Mouse (Mus musculus): ENCODE data around the gene Wipf1.

Gene Wipf1

DNA sequence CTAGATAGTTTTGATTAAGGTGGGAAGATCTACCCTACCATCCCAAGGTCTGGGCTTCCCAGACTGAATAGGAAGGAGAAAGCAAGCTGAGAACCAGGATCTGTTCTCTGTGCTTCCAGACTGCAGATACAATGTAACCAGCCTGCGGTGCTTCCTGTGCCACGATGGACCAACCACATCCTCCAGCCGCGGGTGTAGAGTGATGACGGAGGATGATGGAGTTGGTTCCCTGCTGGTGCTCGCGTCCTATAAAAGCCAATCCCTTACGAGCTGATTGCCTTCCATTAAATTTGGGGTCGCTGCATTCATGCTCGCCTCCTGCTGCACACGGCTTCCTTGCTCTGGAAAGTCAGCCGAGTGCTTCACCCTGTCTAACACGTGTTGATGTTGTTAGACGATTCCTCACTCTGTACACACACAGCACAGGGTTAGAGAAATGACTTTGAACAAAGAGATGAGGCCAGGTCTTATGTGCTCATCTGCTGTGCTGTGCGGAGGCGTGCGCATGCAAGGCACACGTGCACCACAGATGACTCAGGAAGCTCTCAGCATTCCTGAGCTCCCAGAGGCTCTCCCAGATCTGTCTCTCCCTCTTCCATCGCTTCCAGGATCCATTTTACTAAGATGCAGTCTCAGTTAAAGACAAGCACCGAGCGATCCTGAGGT is 100.6 kb downstream of the Wipf1 start:
- peak; percentile 63 for DNase-seq (ENCODE audit: low spot score)

DNA sequence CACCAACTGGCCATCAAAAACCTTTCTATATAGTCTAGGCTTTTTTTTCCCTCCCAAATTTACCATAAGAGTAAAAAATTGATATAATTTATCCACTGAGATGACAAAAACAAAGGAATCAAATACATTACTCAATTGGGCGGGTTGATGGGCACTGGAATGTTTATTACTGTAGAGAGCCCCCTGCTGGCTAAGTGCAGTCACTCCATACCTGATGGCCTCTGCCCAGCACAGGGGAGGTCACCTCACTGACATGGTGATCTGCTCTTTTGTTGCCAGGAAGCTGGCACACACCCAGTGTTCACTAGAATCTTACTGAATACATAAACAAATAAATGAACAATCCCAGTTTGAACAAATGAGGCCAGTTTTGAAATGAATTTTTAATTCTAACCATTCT is 102.2 kb downstream of the Wipf1 start:
- no peak for DNase-seq (ENCODE audit: low spot score)

DNA sequence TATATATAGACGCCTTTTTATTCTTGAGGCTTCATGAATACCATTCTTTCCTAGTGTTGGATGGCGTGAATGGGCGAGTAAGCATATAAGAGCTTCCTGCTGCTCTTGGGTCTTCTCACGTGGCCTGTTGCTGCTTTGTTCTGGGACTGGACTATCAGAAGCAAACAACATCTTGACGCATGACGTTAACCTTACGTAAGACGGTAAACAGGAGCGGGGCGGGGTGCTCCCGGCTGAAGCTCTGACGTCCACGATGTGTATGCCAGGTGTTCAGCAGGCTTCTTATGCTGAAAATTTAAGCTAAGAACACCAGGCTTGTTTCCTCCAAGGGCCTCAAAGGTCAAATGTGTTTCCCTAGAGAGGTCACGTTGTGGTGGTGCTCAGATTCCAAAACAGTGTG is 103.7 kb downstream of the Wipf1 start:
- no peak for DNase-seq (ENCODE audit: low spot score)

DNA sequence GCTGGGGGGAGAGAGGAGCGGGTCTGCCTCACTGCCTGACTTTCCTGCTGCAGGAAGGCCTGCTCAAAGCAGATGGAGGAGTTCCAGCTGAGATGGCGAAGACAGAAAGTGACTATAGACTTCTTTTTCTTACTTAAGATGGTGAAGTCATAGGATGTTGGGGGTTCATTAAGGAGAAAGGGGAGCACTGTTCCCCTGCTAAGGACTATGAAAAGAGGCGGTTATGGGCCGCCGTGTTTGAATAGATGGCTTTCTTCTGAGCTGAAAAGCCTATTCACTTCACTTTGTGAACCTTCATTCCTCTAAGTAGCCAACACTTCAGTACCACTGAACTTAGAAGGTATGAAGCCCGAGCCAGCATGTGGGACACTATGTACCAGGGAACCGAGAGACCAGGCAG is 109.8 kb downstream of the Wipf1 start:
- no peak for DNase-seq (ENCODE audit: low spot score)

DNA sequence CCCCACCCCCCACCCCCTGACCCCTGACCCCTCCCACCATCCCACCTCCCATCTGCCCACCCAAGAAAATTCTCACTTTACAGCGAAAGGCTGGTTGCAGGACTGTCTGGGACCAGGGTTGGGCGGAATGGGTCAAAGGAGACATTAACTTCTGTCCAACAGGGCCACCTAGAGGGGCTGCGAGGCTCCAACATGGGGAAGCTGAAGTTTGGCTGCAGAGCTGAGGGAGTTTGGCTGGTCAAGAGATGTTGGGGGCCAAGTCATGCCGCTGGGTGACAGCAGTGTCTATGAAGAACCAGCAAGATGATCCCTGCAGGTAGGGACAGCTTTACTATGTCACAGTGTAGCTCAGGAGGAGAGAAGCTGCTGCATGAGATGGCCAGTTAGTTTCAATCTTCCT is 110.2 kb downstream of the Wipf1 start:
- DNase-seq (ENCODE audit: low spot score) = no peak

DNA sequence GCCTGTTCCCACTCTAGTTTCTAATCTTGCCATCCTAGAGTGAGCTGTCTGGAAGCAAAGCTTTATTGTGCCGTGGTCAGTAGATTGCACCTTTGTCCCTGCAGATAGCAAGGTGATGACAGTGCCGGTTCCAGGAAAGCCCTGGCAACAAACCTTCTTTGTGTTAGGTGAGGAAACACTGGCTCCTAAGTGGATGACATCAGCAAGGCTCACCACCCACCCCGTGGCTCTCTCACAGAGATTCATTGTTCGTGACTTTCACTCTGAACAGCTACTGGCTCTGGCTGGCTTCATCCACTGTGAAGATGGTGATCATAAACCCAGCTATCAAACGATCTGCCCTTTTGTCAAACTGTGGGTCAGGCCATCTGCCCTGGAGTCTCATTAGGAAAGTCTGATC is 113.6 kb downstream of the Wipf1 start:
- no peak for DNase-seq (ENCODE audit: low spot score)

DNA sequence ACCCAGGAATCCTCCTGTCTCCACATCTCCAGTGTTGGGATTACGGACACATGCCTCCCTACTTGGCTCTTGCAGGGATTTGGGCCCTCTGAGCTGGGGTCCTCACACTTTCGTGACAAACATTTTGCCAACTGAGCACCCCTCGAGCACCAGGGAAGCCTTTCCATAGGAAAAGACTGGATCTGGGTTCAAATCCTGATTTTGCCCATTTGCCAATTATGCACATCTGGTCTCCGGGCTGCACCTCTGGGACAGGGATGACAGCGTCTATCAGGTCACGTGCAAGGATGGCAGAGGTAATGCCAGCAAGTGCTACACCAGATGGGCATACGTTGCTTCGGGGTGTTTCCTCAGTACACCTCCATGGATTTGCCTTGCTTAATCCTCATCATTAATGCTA is 119.5 kb downstream of the Wipf1 start:
- no peak for DNase-seq (ENCODE audit: low spot score)

DNA sequence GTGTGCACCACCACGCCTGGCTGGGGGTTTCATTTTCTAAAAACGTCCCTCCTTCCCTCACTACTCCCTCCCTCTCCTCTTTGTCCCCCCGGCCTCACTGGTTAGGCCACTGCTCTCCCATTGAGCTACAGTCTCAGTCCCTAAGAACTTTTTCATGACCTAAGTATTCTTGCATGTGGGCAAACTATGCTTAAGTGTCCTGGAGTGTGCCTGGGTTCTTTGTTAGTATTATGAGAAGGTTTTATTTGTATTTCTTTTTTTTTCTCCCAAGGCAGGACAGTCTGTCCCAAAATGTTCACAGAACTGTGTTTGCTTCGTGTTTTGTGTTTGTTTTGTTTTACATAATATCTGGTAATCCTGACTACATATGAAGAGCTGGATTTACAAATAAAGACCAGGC is 121.9 kb downstream of the Wipf1 start:
- DNase-seq (ENCODE audit: low spot score) = no peak

DNA sequence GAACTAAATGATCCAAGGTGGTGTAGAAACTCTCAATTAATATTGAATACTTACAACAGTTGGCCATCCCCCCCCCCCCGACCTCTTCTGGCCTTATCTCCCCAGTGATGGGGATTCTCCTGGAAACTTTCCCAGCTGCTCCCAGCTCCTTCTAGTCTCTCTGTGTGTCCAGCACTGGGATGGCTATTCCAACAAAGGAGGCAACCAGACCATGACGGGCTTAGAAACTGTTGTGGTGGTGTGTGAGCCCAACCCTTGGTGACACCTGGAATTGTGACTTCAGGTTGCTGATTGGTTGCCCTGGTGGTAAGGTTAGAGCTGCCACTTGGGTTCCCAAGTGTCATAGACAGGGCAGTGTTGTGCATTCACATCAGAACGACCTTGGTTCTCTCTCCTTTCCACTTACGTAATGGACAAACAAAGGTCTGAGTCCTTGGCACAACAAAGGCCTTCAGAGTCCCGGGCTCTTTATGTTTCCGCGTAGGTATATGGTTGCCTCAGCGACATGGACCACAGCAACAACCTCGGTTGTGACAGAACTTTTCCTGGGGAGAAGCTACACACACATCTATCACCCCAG is 123.1 kb downstream of the Wipf1 start:
- DNase-seq (ENCODE audit: low spot score) = no peak

DNA sequence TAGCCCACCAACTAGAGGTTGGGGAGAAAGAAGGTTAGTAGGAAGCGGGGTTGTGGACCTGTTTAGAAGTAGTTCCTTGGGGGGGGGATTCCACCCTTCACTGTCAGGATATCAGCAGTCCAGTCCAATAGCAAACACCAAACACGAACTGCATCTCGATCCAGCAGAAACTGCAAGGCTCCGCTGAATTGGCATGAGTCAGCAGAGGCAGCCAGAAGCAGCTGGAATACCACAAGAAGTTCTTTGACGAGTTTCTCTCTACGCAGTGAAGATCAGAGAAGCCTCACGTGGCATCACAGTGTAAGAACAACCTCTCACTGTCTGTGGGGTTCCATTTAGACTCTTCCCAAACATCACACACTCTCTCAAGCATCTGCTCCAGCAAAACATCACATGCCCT is 124.6 kb downstream of the Wipf1 start:
- DNase-seq (ENCODE audit: low spot score) = no peak

DNA sequence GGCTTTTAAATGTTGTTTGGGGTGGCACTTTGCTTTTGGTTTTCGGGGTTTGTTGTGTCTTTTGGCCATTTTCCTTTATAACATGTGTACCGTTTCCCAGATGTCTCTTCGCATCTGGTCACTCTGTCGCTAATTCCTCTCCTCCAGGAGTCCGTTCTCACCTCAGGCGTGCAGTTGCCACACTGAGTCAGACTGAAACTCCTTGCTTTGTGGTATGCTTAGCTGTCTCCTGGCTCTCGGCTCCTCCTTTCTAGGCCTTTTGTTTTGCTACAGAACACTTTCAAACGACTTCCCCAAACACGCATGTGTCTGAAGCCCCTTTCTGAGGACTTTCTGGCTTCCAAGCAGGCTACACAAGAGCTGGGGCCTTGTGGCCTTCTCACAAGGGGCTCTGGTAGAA is 125.1 kb downstream of the Wipf1 start:
- no peak for DNase-seq (ENCODE audit: low spot score)

DNA sequence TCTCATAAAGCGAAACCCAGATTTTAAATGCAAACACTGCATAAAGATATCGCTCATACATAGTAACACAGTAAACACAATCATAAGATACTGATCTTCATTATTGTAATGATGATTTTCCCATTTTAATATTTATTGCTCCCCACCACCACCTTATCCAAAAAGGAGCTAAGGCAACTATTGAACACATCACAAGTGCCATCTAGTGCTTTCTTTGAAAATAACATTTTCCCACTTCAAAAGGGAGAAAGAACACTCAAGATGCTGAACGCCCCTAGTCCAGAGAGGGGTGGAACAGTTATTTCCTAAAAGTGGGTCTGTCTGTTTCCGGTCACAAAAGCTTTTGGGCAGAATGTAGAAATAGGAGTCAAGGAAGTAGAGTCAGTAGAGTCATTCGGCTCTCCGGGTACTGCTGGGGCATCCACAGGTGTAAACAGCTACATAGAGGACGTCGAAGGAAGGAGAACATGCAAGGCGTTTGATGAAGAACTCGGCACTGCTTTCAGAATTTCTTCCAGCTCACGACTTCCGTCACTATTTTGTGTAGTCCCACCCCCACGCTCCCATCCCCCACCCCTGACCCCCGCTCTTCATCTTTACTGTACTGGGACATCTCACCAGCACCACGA is 126.0 kb downstream of the Wipf1 start:
- no peak for DNase-seq (ENCODE audit: low spot score)

DNA sequence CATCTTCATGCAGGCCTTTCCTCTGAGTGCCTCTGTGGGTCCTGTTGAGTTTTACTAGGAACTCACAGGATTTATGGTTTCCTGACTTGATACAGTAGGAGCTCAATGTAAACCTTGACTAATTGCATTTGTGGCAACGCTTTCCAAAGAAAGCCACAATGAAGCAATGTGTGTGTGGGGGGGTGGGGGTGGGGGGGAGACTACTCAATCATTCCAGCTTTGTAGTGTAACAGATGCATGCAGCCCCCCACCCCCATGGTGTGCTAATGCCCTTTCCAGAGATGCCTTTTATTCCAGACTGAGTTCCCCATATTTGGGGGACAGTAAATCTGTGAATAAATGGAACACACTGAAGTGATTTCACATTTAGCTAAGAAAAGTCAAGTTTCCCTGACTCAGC is 127.8 kb downstream of the Wipf1 start:
- DNase-seq (ENCODE audit: low spot score) = no peak

DNA sequence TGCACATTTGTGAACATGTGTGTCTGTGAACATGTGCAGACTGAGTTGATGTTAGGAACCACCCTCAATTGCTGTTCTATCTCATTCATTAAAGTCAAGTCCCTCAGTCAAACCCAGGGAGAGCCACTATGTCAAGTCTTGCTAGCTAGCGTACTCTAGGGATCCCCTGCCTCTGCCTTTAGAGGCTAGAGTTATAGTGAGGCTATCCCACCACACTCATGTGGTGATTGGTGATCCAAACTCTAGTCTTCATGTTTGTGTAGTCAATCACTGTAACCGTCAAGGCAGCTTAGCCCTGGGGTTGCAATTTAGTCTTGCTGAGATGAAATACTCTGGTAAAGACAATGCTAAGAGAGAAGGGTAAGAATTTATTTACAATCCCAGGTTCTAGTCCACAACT is 132.1 kb downstream of the Wipf1 start:
- no peak for DNase-seq (ENCODE audit: low spot score)

DNA sequence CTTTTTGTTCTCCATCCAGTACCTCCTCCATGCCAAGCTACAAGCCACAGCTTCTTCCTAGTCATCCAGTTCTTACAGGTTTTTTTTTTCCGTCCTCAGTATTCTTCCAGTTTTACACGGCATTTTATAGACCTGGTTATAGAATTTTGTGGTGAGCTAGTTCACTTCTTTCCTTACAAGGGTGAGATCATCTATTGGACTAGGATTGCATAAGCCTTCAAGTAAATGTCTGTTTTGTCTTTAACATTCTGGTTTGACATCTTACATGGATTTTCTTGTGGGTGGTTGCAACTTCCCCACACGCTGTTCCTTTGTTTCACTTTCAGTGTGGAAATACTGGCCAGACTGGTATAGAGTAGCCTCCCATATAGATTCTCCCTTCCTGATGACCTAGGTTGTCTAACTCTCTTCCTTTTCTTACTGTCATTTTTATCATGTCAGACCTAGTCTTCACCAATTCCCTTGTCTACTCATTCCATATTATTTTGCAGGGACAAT is 132.7 kb downstream of the Wipf1 start:
- DNase-seq (ENCODE audit: low spot score) = no peak

DNA sequence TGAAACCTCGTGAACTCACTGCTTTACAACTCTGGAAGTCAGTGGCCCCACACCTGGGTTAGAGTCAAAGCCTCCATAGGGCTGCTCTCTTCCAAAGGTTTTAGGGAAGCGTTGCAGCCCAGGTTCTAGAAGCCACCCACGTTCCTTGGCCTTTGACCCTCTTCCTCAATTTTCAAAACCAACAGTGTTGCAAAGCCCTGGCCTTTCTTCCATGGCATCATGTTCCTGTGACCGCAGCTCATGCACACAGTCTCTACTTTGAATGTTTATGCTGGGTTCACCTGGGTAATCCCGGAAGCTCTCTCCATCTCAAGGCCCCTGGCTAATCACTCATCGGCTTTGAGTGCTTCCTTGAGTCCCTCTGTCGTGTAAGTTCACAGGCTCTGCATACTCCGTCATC is 134.0 kb downstream of the Wipf1 start:
- no peak for DNase-seq (ENCODE audit: low spot score)

DNA sequence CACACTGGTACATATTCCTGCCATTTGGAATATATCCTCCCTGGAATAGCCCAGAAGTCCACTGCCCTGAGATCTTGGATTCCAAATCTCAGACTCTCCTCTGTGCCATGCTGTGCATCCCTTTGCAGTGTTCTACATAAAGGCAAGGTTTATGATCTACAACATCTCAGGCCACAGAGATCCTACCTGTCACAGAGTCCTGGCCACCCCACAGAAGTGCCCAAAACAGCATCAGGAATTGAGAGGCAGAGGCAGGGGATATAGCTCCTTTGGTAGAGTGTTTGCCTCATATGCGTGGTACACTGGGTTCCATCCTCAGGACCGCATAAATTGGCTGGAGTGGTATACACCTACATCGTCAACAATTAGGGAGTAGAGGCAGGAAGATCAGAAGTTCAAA is 135.1 kb downstream of the Wipf1 start:
- no peak for DNase-seq (ENCODE audit: low spot score)

DNA sequence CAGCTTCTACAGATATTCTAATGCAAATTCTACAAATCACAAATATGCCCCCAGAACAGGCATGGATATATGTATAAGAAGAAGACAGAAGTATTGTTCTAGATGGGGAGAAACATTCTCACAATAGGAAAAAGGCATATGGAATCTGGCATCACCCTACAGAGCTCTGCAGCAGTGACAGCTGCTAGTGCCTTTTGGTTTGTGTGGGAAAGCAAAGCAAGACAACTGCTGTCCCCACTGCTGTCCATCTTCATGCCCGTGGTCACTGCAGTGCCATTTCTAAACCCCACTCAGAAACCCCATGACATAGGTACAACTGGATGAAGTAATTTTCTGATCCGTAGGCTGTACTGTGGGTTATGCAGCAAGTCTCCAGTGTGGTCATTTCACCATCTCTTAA is 136.8 kb downstream of the Wipf1 start:
- DNase-seq (ENCODE audit: low spot score) = no peak

DNA sequence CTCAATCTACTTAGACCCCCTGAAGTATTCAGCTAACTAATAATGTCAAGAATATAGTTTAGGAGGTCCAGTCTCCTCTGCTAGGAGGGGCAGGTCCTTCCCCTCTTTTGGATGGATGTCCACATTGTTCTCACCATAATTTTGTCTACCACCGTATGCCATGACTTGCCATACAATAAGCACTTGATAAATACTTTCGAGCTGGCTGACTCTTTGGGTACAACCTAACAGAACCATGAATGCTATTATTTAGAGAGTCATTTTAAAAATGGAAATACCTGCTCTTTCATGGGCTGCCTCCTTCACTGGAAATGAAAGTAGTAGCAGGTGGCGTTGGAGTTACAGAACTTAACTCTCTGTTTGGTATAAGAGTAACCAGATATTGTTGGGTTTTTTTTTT is 139.6 kb downstream of the Wipf1 start:
- no peak for DNase-seq (ENCODE audit: low spot score)

DNA sequence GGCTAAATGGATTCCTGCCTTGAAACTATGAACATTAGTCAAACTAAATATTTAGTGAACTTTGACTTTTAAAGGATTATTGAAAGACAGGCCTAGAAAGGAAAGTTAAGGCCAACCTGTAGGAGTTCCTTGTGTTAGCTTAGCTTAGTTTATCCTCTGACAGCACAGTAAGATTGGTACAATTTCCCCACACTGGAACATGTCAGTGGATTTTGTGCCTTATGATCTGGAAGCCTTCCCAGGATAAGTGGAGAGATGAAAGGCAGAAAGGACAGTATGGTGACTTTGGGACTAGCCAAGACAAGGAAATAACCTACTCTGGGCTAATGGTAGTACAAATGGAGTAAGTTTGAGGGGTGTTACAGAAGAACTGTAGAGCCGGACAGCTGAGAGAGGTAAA is 141.7 kb downstream of the Wipf1 start:
- DNase-seq (ENCODE audit: low spot score) = no peak

DNA sequence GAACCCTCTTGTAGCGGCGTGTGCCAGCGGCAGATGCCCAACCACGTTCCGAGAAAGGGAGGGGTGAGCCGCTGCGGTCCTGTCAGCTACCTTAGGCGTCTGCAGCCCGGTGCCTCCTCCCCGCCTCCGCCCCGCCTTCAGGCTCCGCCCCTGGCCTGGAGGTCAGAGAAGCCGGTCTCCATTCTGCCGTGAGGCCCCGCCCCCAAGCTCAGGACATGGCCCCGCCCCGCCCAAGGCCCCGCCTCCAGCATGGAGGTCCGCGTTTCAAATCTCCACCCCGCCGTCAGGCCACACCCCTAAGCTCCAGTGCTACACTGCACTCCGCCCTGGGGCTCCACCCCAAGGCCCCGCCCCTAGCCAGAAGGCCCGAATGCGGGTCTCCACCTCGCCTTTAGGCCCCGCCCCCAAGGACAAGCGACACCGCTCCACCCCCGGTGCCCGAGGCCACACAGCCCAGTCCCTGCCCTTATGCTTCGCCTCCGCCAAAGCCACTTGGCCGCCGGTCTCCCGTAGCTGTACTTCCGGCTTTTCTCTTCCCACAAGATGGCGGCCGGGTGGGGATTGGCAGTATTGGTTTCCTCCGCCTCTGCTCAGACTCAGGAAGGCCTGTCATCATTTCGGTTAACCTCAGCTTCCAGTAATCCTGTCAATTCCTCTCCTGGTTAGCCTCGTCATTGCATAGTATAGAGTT is 143.0 kb downstream of the Wipf1 start, which contains the start of gene Gpr155:
Gene Gpr155, minus strand, starts transcription at position 217 of the 691 bp plus-strand sequence.
- DNase-seq (ENCODE audit: low spot score) = peak; percentile 99

DNA sequence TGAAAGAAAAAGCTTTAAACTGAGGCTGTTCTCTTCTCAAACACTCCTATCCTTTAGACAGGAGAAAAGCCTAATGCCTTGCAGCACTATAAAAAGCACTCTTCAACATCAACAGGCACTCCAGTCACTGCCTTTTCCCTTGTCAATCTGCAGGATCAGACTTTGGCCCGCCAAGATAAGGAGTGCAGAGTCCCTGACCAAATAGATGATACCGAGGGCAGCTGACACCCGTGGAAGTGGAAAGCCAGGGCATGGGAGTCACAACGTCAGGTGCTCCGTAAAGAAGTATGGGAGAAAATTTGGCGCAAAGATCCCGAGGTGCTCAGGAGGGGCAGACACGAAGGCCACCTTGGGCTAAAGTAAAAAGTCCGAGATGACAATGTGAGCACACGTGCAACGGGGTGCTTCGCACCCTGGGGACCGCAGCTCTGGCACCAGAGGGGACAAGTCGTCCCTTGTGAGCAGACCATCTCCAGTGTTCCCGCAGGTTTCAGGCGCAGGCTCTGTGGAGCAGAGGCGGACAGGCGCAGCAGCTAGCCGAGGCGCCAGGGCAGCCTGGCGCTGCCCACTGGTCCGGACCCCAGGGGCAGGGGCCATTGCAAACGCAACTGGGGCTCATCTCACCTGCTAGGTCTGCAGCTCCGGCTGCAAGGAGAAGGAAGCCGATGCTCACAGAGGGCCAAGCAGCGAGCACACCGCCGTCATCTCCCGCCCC is 143.7 kb downstream of the Wipf1 start:
- no peak for DNase-seq (ENCODE audit: low spot score)
